Mouse (Mus musculus): ENCODE data around the gene Enox2. TPM values are rescaled to one million over a fixed set of nuclear protein-coding genes. Genes with fewer than 3 reads are reported as not detected.

The Enox2 gene
- polyA plus RNA-seq (2012; rRNA removed) = 1.0 and 1.4 TPM in 2 replicates

GRCm38 (mm10) chrX:49287700-49288563 is at the start of gene Enox2:
Enox2 (minus strand) TSS chrX:49288259.
- H3K36me3 ChIP-seq (ENCODE audit: control insufficient read depth, insufficient read depth, low read length) = no peaks in the 10 kb centered on the region
- TF ChIP-seq POLR2A (IDR thresholded peaks at IDR 0.05; ENCODE audit: low read depth, low read length) (peak; percentile 95), CTCF (IDR thresholded peaks at IDR 0.05; ENCODE audit: extremely low read depth, insufficient read length, insufficient replicate concordance, low read depth, low read length) (no peak)
- peak within 1 kb of the TSS; percentile 100 for H3K4me3 ChIP-seq (ENCODE audit: low read depth, low read length)
- no peaks in the 10 kb centered on the region for H3K4me1 ChIP-seq (ENCODE audit: control insufficient read depth, insufficient read depth, insufficient read length, low read length)
- peak within 1 kb of the TSS; percentile 31; the same call in 1 of the 2 replicates for H3K27ac ChIP-seq (ENCODE audit: insufficient read depth, low read depth, low read length)
- no peaks in the 10 kb centered on the region for H3K27me3 ChIP-seq (ENCODE audit: control insufficient read depth, insufficient read depth, low read length)
- whole genome bisulfite sequencing = 14% methylated on average over 25 of the region's 26 CpGs

GRCm38 (mm10) chrX:49309496-49309895 is 21.4 kb upstream of the Enox2 start:
- Histone ChIP-seq H3K27ac (ENCODE audit: insufficient read depth, low read depth, low read length) (no peak overlapping the region), H3K36me3 (ENCODE audit: control insufficient read depth, insufficient read depth, low read length) (no peaks in the 10 kb centered on the region), H3K4me1 (ENCODE audit: control insufficient read depth, insufficient read depth, insufficient read length, low read length) (no peaks in the 10 kb centered on the region), H3K4me3 (ENCODE audit: low read depth, low read length) (no peak overlapping the region), H3K27me3 (ENCODE audit: control insufficient read depth, insufficient read depth, low read length) (no peaks in the 10 kb centered on the region)
- WGBS = 45% methylated on average over 1 of the region's 1 CpGs
- TF ChIP-seq CTCF (IDR thresholded peaks at IDR 0.05; ENCODE audit: extremely low read depth, insufficient read length, insufficient replicate concordance, low read depth, low read length) (no peak), POLR2A (IDR thresholded peaks at IDR 0.05; ENCODE audit: low read depth, low read length) (no peak)

DNA sequence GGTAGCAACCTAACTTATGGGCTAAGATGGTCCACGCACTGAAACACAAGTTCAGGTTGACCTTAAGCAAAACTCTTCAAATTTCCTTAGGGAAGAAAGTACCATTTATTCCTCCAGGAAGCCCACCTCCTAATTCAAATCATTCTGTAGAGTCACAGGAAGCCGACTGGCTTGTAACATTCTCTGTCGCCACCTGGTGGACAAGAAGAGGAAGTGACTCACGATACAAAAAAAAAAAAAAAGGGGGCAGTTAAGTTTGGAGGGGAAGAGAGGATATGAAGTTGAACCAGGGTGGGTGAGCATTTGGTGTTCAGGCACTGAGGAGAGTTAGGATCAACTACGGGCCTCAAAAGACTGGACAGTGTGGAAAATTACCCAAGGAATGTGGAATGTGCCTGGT is 18.6 kb upstream of the Enox2 start:
- H3K27ac ChIP-seq (ENCODE audit: insufficient read depth, low read depth, low read length) = no peak overlapping the region

GRCm38 (mm10) chrX:49279918-49280586 is 8.0 kb downstream of the Enox2 start:
- Histone ChIP-seq H3K27me3 (ENCODE audit: control insufficient read depth, insufficient read depth, low read length) (no peaks in the 10 kb centered on the region), H3K36me3 (ENCODE audit: control insufficient read depth, insufficient read depth, low read length) (no peaks in the 10 kb centered on the region), H3K4me3 (ENCODE audit: low read depth, low read length) (no peak overlapping the region), H3K4me1 (ENCODE audit: control insufficient read depth, insufficient read depth, insufficient read length, low read length) (no peaks in the 10 kb centered on the region), H3K27ac (ENCODE audit: insufficient read depth, low read depth, low read length) (no peak overlapping the region)
- no peak for TF ChIP-seq POLR2A (IDR thresholded peaks at IDR 0.05; ENCODE audit: low read depth, low read length)
- TF ChIP-seq CTCF (IDR thresholded peaks at IDR 0.05; ENCODE audit: extremely low read depth, insufficient read length, insufficient replicate concordance, low read depth, low read length) = no peak
- WGBS = 70% methylated on average over 2 of the region's 2 CpGs

More for the DNA sequence above, 18.6 kb upstream of the Enox2 start:
- Histone ChIP-seq H3K27me3 (ENCODE audit: control insufficient read depth, insufficient read depth, low read length) (no peaks in the 10 kb centered on the region), H3K4me1 (ENCODE audit: control insufficient read depth, insufficient read depth, insufficient read length, low read length) (no peaks in the 10 kb centered on the region), H3K36me3 (ENCODE audit: control insufficient read depth, insufficient read depth, low read length) (no peaks in the 10 kb centered on the region), H3K4me3 (ENCODE audit: low read depth, low read length) (no peak overlapping the region)
- WGBS = 6% methylated on average over 5 of the region's 5 CpGs
- no peak for TF ChIP-seq POLR2A (IDR thresholded peaks at IDR 0.05; ENCODE audit: low read depth, low read length)
- no peak for TF ChIP-seq CTCF (IDR thresholded peaks at IDR 0.05; ENCODE audit: extremely low read depth, insufficient read length, insufficient replicate concordance, low read depth, low read length)

DNA sequence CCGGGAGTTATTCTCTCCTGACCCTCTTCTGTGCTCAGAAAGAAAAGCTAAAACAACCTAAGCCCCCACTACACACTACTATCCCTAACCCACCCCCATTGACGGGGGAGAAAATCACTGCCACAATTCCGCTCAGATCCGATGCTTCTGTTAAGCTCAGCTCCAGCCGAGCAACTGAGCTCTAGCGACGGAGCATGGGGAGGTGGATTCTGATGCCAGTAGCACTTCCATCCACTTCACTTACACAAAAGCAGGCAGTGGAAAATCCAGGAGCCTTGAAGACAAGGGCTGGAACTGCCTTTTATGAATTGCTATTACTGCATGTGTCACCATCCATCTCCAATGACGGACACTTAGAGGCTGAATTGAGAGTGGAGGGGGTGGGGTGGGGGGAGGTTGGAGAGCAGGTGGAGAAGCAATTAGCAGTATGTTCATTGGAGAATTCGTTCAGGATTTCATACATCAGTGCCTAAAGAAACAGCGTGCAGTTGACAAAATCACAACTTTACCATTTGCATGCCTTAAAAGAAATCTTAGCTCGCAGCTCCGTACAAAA is 14.5 kb downstream of the Enox2 start:
- WGBS = 85% methylated on average over 12 of the region's 12 CpGs
- H3K4me3 ChIP-seq (ENCODE audit: low read depth, low read length) = no peak overlapping the region
- TF ChIP-seq POLR2A (IDR thresholded peaks at IDR 0.05; ENCODE audit: low read depth, low read length) = no peak
- no peak for TF ChIP-seq CTCF (IDR thresholded peaks at IDR 0.05; ENCODE audit: extremely low read depth, insufficient read length, insufficient replicate concordance, low read depth, low read length)
- H3K4me1 ChIP-seq (ENCODE audit: control insufficient read depth, insufficient read depth, insufficient read length, low read length) = no peaks in the 10 kb centered on the region
- H3K27ac ChIP-seq (ENCODE audit: insufficient read depth, low read depth, low read length) = no peak overlapping the region
- no peaks in the 10 kb centered on the region for H3K36me3 ChIP-seq (ENCODE audit: control insufficient read depth, insufficient read depth, low read length)
- no peaks in the 10 kb centered on the region for H3K27me3 ChIP-seq (ENCODE audit: control insufficient read depth, insufficient read depth, low read length)

DNA sequence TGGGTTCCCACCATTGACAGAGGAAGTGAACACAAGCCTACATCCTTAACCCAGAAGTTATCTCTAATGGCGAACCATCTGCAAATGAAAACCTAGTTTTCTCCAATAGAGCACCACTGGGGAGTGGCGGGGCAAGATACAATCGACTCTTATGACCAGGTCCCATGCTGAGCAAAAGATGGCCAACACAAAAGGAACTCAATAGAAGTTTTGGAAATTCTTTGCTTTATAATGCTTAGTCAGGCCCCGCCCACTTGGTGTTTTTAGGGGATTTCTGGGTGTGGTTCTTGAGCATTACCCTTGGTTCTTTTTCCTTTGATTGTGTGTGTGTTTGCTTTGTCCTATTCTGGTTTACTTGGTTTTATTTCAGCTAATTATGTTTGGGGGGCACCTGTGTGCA is 37.2 kb downstream of the Enox2 start:
- WGBS = 86% methylated on average over 4 of the region's 4 CpGs
- H3K36me3 ChIP-seq (ENCODE audit: control insufficient read depth, insufficient read depth, low read length) = no peaks in the 10 kb centered on the region

More for the DNA sequence above, 37.2 kb downstream of the Enox2 start:
- no peak overlapping the region for H3K4me3 ChIP-seq (ENCODE audit: low read depth, low read length)
- TF ChIP-seq CTCF (IDR thresholded peaks at IDR 0.05; ENCODE audit: extremely low read depth, insufficient read length, insufficient replicate concordance, low read depth, low read length) (no peak), POLR2A (IDR thresholded peaks at IDR 0.05; ENCODE audit: low read depth, low read length) (no peak)
- H3K4me1 ChIP-seq (ENCODE audit: control insufficient read depth, insufficient read depth, insufficient read length, low read length) = no peaks in the 10 kb centered on the region
- H3K27me3 ChIP-seq (ENCODE audit: control insufficient read depth, insufficient read depth, low read length) = no peaks in the 10 kb centered on the region
- H3K27ac ChIP-seq (ENCODE audit: insufficient read depth, low read depth, low read length) = no peak overlapping the region
